Mouse (Mus musculus) gastrocnemius, postnatal 36 days (tissue): ENCODE measurements around the gene Wdr6. TPM values are rescaled to one million over a fixed set of nuclear protein-coding genes. Genes with fewer than 3 reads are reported as not detected.
A peak's percentile ranks its signal among the peaks of the same experiment; 100 is the strongest.

ENCODE experiments used
- DNase-seq, 2 experiments: peaks; one replicate each; pipeline ENCODE4 v3.0.0; 2022
- intact Hi-C: fragments of 180-260 bp; cut with DNase I; formaldehyde crosslinking; loops from one replicate; pipeline ENCODE4 v1.15.1; 2025
- total RNA-seq, 2 experiments: library from RNA; stranded (reverse); gene quantifications; 2 replicates each; pipeline ENCODE4 v1.2.3; 2021

The Wdr6 gene
- total RNA-seq, 2 experiments from 2014 or later: 4.6 to 5.6 TPM

GRCm38 (mm10) chr9:108575321-108576297 is 2.9 kb downstream of the Wdr6 start:
- intact Hi-C loops: no loop called here
- DNase-seq: no peak

- intact Hi-C loops: no loop called here
Measured at GRCm38 (mm10) chr9:108574921-108575320, 3.6 kb downstream of the Wdr6 start.

GRCm38 (mm10) chr9:108573774-108574690 is 4.5 kb downstream of the Wdr6 start:
- DNase-seq: no peak
- intact Hi-C loops: no loop called here

More at GRCm38 (mm10) chr9:108574921-108575320, 3.6 kb downstream of the Wdr6 start:
- no peak for DNase-seq

GRCm38 (mm10) chr9:108572321-108572720 is 6.2 kb downstream of the Wdr6 start:
- intact Hi-C loops: no loop called here
- DNase-seq: no peak

- intact Hi-C loops: no loop called here
- DNase-seq: no peak
Measured at GRCm38 (mm10) chr9:108571401-108571973, 7.1 kb downstream of the Wdr6 start.

GRCm38 (mm10) chr9:108570207-108570896 is 8.2 kb downstream of the Wdr6 start:
- intact Hi-C loops: no loop called here
- peak; percentile 62 to 63 for DNase-seq

- DNase-seq: peak; percentile 80 to 87
- intact Hi-C loops: loop anchor here (5.0 kb wide), 1 partner anchor 52 kb away; the partner anchor contains the start of gene Qrich1
Measured at GRCm38 (mm10) chr9:108569381-108570206, 8.9 kb downstream of the Wdr6 start, which contains the start of gene Dalrd3. Gene Dalrd3 (plus strand): TSS chr9:108569886.

GRCm38 (mm10) chr9:108568511-108568921 is 10.0 kb downstream of the Wdr6 start:
- no peak for DNase-seq
- intact Hi-C loops: loop anchor here (5.0 kb wide), 1 partner anchor 51 kb away; the partner anchor contains the start of gene Qrich1

- intact Hi-C loops: loop anchor here (5.0 kb wide), 1 partner anchor 51 kb away; the partner anchor contains the start of gene Qrich1
- peak in 1 of 2 experiments; percentile 44 for DNase-seq
Measured at GRCm38 (mm10) chr9:108567931-108568419, 10.6 kb downstream of the Wdr6 start.

GRCm38 (mm10) chr9:108566815-108567776 is 11.4 kb downstream of the Wdr6 start, which contains the start of gene Ndufaf3:
Gene Ndufaf3 (minus strand): TSS chr9:108567434.
- intact Hi-C loops: loop anchor here (5.0 kb wide), 1 partner anchor 50 kb away; the partner anchor contains the start of gene Qrich1
- peak; percentile 95 to 97 for DNase-seq

- DNase-seq: no peak
- intact Hi-C loops: loop anchor here (5.0 kb wide), 1 partner anchor 49 kb away; the partner anchor contains the start of gene Qrich1
Measured at GRCm38 (mm10) chr9:108565881-108566814, 12.4 kb downstream of the Wdr6 start.

GRCm38 (mm10) chr9:108564131-108564530 is 14.4 kb downstream of the Wdr6 start:
- DNase-seq: no peak
- intact Hi-C loops: no loop called here

- intact Hi-C loops: no loop called here
- no peak for DNase-seq
Measured at GRCm38 (mm10) chr9:108563671-108564070, 14.9 kb downstream of the Wdr6 start.

- intact Hi-C loops: no loop called here
- peak; percentile 92 to 95 for DNase-seq
Measured at GRCm38 (mm10) chr9:108560227-108560841, 18.2 kb downstream of the Wdr6 start, which contains the start of gene Impdh2. Gene Impdh2 (plus strand): TSS chr9:108560286.

- DNase-seq: no peak
- intact Hi-C loops: no loop called here
Measured at GRCm38 (mm10) chr9:108559169-108559568, 19.4 kb downstream of the Wdr6 start.
